Mouse (Mus musculus) induced T-regulatory cell, adult 2 months (primary cell): Measurements from ENCODE around the gene Nudt22.

Experiments
- DNase-seq: peaks from one replicate; pipeline ENCODE4 v3.0.0-alpha.2; 2012; ENCODE audit warnings: low read depth

Nudt22 gene

DNA sequence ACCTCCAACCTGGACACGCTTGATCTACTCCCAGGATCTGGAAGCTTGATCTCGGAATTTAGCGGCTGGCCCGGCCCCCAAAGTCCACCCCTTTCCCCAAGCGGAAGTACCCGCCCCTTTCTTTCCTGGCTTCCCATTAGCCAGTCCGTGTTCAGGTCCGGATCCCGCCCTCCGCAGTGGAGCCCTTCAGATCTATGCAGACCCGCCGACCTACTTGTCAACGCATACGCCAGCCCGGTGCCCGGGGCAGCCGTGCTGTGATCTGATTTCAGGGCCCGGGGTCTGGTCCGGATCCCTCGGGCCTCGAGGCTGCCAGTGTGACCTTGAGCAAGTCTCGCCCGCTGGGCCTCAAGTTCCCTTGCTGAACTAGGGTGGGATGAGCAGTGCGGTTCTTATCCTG, at the start of gene Nudt22, which contains the start of gene Trpt1:
TSS of gene Nudt22 (minus strand) at position 112 of the 400 bp plus-strand sequence.
TSS of gene Trpt1 (plus strand) at position 126 of the 400 bp plus-strand sequence.
- peak; percentile 88 for DNase-seq

GRCm38 (mm10) chr19:7044706-7045105, 48.8 kb upstream of the Nudt22 start:
- no peak for DNase-seq

GRCm38 (mm10) chr19:7044279-7044678, 48.4 kb upstream of the Nudt22 start:
- no peak for DNase-seq

DNA sequence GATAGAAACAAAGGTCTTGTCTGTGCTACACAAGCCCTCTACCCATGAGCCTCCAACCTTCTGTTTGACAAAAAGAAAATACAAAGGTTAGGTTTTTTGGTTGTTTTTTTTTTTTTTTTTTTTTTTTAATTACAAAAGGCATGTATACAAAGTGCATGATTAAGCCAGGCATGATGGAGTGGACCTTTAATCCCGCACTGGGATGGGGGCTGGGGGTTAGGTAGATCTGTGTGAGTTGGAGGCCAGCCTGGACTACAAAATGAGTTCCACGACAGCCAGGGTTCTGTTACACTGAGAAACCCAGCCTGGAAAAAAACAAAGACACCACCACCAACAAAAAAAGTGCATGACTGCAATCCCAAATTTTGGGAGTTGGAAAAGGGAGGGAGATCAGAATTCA, 45.3 kb upstream of the Nudt22 start:
- no peak for DNase-seq

- peak; percentile 67 for DNase-seq
Measured at GRCm38 (mm10) chr19:7040637-7041130, 44.8 kb upstream of the Nudt22 start.

DNA sequence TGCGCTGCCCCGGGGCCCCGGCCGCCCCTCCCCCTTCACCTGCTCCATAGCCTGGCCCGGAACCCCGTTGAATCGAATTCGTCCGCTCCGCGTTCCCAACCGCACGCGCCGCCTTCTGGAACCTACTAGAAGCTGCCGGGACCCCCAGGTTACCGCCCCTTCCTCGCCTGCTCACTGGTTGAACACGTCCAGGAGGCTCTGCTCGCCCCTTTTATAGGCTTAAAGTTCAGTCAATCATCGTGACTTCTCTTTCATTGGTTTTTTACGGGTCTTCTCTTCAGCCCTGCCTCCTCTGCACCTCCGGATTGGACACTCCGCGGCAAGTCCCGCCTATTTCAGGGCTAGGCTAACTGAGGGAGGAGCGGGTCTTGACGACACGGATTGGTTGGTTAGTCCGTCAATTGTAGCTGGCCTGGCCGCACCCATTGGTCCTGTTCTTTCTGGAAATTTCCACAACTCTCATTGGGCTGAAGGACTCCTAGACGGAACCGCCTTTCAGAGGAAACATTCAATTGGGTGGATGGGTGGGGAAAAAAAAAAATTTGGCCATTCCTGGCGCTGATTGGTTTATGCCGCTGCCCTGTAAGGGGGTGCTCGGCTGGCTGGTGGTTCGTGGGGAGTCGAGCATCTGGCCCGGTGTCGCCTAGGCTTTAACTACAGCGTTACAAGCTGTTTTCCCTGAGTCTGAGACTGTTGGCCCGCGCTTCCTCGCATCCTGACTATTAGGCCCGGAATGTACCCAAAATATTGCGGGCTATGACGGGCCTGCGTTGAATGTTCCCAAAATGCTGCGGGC, 44.1 kb upstream of the Nudt22 start, which contains the start of gene Stip1:
TSS of gene Stip1 (minus strand) at position 127 of the 796 bp plus-strand sequence.
- peak; percentile 100 for DNase-seq

DNA sequence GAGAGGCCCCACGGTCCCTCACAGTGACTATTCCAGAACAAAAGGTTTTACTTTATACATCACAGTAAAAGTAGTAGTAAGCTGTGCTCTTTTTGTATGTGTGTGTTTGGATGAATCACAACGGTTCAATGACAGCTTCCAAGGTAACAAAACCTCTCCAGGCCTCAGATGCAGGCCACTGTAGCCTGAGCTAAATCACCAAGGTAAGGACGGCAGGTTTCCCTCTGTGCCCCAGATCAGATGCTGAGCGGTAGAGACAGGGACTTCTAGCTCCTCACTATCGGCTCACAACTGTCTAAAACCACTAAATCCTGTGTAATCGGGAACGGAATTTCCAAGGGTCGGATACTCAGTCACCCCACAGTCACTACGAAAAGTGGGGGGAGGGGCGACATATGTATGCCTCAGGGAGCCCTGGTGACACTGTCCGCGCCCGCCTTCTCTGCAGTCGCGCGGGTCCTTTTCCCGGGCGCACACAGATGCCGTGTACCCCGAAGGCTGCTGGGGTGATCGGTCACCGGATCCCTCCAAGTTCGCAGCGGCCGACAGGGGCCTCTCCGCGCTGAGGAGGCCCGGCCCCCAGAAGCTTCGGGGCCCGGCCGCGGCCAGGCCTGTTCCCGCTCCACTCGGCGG, 43.3 kb upstream of the Nudt22 start:
- peak; percentile 84 for DNase-seq

- DNase-seq: no peak
Measured at GRCm38 (mm10) chr19:7034006-7034405, 38.1 kb upstream of the Nudt22 start.

DNA sequence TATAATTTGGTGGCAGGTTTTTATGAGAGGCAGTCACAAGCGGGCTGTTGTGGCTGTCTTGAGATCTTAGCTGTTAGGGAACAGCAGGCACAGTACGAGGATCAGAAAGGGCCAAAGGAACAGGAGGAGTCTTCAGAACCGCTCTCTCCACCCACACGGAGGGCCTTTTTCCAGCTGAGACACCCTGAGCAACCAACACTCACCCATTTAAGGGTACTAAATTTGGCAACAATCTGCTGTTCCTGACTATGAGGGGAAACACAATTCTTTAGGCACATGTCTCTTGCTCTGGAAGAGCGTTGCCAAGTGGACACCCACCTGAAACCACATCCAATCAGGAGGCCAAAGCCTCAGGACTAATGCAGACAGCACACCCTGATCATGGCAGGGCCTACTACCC, 33.6 kb upstream of the Nudt22 start:
- no peak for DNase-seq

DNA sequence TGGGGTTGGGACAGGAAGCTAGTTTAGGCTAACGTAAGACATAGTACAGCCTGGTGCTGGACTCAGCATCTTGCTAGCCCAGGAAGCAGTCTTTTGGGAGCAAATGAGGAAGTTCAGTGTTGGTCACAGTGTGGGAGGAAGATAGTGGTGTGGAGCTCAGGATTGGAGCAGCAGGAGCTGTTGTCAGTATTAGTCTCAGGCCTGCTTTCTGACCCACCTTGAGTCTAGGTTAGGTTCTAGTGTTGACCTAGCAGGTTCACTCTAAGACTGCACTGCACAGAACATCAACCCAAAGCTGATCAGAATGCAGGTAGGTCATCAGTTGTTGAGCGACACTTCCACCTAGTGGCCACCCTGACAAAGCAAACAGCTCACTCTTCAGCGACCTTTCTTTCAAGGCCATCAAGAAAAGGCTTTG, 24.3 kb upstream of the Nudt22 start:
- peak; percentile 90 for DNase-seq

- peak; percentile 94 for DNase-seq
Measured at GRCm38 (mm10) chr19:7019191-7019590, 23.3 kb upstream of the Nudt22 start, which contains the start of gene Fermt3. Fermt3 (minus strand) TSS chr19:7019469.

DNA sequence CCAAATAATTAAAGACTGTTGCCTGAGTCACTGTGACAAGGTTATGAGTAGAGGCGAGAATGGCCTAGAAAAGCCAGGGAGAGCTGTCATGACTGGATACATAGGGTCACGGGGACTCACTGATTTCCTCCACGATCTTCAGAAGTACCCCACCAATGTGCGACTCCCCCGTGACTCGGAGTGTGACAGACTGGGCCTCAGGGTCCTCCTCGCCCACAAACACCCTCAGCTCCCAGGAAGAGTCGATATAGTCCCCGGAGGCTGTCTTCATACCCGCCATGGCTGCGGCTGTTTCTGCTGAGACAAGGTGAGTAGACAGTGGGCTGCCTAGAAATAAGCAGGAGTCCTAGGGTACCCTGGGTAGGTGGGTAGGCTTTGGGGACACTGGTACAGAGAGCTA, 22.6 kb upstream of the Nudt22 start:
- no peak for DNase-seq

- DNase-seq: peak; percentile 91
Measured at GRCm38 (mm10) chr19:7017541-7018457, 21.9 kb upstream of the Nudt22 start.

GRCm38 (mm10) chr19:7014481-7015135, 18.7 kb upstream of the Nudt22 start:
- no peak for DNase-seq

GRCm38 (mm10) chr19:7013984-7014383, 18.1 kb upstream of the Nudt22 start:
- no peak for DNase-seq

GRCm38 (mm10) chr19:7012426-7012825, 16.5 kb upstream of the Nudt22 start:
- DNase-seq: no peak

DNA sequence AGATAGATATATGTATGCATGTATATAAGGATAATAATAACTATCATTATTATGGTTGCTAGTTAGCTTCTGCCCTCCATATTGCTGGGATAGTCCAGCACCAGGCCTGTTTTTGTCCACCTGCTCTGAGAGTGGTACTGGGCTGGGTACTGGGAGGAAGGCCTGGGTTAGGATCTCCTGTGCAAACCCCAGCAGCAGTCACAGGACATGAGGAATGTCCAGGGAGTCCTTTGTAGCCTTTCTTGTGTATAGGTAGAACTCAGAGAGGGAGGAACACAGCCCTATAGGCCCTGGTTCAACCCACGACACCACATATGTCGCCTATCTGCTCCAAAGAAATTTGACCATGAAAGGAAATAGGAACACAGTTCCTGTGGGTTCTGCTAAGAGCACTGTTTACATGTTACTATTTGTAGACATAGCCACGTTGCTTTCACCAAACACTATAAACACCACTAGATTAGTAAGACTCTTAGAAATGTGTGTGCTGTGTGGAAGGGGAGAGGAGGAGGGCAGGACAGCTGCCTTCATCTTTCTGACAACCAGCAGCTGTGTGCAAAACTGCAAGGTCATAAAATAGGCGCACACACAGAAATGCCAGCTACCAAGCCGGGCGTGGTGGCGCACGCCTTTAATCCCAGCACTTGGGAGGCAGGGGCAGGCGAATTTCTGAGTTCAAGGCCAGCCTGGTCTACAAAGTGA, 11.1 kb upstream of the Nudt22 start:
- DNase-seq: no peak

DNA sequence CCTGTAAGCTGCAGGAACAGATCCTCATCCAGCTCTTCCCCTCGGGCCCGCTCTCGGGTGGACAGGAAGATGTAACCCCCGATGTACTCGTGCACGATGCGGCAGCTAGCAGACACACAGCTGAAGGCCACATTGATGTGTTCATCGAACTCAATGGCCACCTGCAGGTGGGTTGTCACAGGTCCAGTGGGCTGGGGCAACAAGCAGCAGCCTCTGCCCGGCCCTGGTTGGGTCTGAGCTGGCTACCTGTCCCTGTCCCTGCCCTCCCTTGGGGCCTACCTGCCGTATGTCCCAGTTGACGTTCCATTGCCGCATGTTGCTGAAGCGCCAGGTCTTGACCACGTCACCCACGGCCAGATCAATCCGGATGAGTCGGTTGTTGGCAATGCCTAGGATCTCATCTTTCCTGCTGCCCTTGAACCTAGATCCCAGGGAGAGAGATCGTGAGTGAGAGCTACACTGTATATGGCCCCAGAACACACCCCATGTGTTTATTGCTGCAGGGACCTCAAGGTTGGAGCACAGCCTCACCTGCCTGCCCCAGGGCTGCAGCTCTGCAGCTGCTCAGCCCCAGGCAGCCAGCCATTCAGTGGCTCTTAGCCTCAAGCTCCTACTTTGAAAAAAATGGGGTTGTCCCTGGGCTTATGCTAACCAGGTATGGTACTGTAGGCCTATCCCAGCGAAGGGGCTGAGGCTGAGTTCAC, 3.6 kb upstream of the Nudt22 start:
- DNase-seq: no peak

- no peak for DNase-seq
Measured at GRCm38 (mm10) chr19:6997721-6998290, 1.9 kb upstream of the Nudt22 start.
